Mouse (Mus musculus) urinary bladder, adult 2 months (tissue): Measurements from ENCODE around the gene Drap1. TPM values are rescaled to one million over a fixed set of nuclear protein-coding genes. Genes with fewer than 3 reads are reported as not detected.
"Not testable (repeated sequence)": the region's sequence is repeated elsewhere in the genome, so short reads cannot be mapped to it uniquely, and the experiment has no call there.

Experiments
- DNase-seq: peaks from one replicate; pipeline ENCODE4 v3.0.0; 2022; ENCODE audit warnings: low spot score
- polyA plus RNA-seq: library from polyadenylated mRNA; depleted of rRNA; stranded (reverse); fragments of >200 nt; gene quantifications from 2 replicates; pipeline ENCODE4 v1.2.3, GENCODE M21; 2012

Drap1 gene
- polyA plus RNA-seq, 1 experiment: 228 TPM

GRCm38 (mm10) chr19:5420579-5420978, 4.2 kb downstream of the Drap1 start:
- DNase-seq: no peak

- no peak for DNase-seq
These were observed 5.1 kb downstream of the Drap1 start for GRCm38 (mm10) chr19:5419630-5420029.

- no peak for DNase-seq
These were observed 5.9 kb downstream of the Drap1 start for GRCm38 (mm10) chr19:5418750-5419466.

- no peak for DNase-seq
These were observed 10.2 kb downstream of the Drap1 start for GRCm38 (mm10) chr19:5414534-5414957.

GRCm38 (mm10) chr19:5413840-5414239, 10.9 kb downstream of the Drap1 start:
- no peak for DNase-seq

- no peak for DNase-seq
These were observed 12.8 kb downstream of the Drap1 start for GRCm38 (mm10) chr19:5411961-5412360.

GRCm38 (mm10) chr19:5410641-5411040, 14.1 kb downstream of the Drap1 start:
- DNase-seq: no peak

- no peak for DNase-seq
These were observed 15.7 kb downstream of the Drap1 start for GRCm38 (mm10) chr19:5409068-5409467.

- DNase-seq: no peak
These were observed 16.4 kb downstream of the Drap1 start for GRCm38 (mm10) chr19:5408057-5409001.

- no peak for DNase-seq
These were observed 17.6 kb downstream of the Drap1 start for GRCm38 (mm10) chr19:5407133-5407532.

GRCm38 (mm10) chr19:5406531-5407126, 18.1 kb downstream of the Drap1 start:
- DNase-seq: not testable (repeated sequence)

- DNase-seq: no peak
These were observed 18.9 kb downstream of the Drap1 start for GRCm38 (mm10) chr19:5405924-5406323.

- no peak for DNase-seq
These were observed 22.5 kb downstream of the Drap1 start, which contains the start of gene Tsga10ip for GRCm38 (mm10) chr19:5402293-5402692. Gene Tsga10ip, minus strand, starts transcription at chr19:5402526.

- not testable (repeated sequence) for DNase-seq
These were observed 23.7 kb downstream of the Drap1 start for GRCm38 (mm10) chr19:5401073-5401472.

GRCm38 (mm10) chr19:5395371-5395770, 29.4 kb downstream of the Drap1 start:
- no peak for DNase-seq

- no peak for DNase-seq
These were observed 30.6 kb downstream of the Drap1 start for GRCm38 (mm10) chr19:5394168-5394567.

GRCm38 (mm10) chr19:5392892-5393291, 31.9 kb downstream of the Drap1 start:
- peak; percentile 47 for DNase-seq

- DNase-seq: no peak
These were observed 34.4 kb downstream of the Drap1 start for GRCm38 (mm10) chr19:5390416-5390815.

- DNase-seq: peak; percentile 48
These were observed 35.1 kb downstream of the Drap1 start for GRCm38 (mm10) chr19:5389647-5390046.

GRCm38 (mm10) chr19:5388588-5389242, 36.1 kb downstream of the Drap1 start, which contains the start of gene Sart1:
Gene Sart1, minus strand, starts transcription at chr19:5388703.
- peak; percentile 82 for DNase-seq

GRCm38 (mm10) chr19:5388011-5388441, 36.8 kb downstream of the Drap1 start:
- DNase-seq: no peak

- no peak for DNase-seq
These were observed 40.1 kb downstream of the Drap1 start for GRCm38 (mm10) chr19:5384715-5385114.
